Mouse (Mus musculus) ES-CJ7 (cell line): ENCODE data around the gene Fam71f2.

Experiments
- DNase-seq: peaks from one replicate; pipeline ENCODE4 v3.0.0; 2011; ENCODE audit warnings: low read depth, low spot score

Fam71f2 gene

DNA sequence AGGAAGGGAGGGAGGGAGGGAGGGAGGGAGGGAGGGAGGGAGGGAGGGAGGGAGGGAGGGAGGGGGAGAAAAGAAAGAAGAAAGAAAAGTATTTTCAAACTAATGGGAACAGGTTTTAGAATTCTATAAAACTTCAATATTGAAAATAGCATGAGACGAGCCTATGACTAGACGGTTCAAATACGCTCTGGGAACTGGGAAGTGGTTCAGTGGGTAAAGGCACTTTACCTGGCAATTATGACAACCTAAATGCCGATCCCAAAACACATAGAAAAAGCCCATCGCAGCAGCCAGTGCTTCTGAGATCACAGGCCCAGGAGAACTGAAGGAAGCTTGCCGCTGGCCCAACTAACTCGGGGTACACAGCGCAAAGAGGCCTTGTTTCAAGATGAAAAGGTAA, at the start of gene Fam71f2:
TSS of gene Fam71f2 (plus strand) at position 301 of the 400 bp plus-strand sequence.
- no peak for DNase-seq

DNA sequence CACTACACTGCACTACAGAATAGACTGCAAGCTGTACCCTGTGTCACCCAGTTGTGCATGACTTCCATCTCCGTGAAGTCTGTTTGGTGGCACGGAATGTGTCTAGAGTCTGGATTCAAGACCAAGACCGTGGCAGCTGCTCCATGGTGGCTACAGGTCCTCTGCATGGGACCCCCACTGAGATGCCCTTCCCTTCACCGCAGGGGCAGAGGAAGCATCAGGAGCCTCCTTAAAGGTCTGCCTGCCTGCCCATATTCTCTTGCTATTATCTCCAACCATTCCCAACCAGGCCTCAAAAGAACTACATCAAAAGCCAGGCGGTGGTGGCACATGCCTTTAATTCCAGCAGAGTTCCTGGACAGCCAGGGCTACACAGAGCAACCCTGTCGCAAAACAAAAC, 49.0 kb upstream of the Fam71f2 start:
- peak; percentile 45 for DNase-seq

DNA sequence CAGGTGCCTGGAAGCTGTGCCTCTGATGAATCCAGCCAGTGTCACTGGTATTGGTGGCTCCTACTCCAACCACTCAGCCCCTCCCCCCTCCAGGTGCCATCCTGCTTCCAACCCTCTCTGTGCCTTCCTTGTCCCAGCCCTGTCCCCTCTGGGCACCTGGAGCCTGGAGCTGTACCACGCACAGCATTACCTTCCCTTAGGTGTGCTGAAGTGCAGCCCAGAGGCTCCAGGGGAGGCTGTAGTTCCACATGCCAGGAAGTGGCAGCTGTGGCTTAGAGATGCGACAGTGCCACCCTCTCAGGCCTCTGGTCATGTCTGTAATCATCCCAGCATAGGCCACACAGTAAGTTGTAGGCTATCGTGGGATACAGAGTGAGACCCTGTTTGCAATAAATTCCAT, 47.6 kb upstream of the Fam71f2 start:
- no peak for DNase-seq

DNA sequence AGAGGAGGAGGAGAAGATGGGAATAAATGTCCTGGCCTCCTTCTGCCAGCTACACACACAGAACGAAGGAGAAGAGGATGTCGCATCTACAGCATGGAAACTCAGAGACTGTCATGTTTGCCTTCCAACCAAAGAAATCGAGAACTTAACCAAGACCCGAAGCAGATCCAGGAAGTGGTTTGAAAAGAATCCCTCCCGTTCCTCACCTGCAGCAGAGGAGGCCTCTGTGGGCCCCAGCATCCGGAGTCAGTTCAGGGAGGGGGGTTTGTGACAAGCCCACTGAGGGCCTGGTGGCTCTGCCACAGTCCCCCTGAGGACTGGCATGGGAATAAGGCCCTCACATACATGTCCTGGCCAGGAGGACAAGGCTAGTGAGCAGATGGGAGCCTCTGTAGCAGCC, 47.1 kb upstream of the Fam71f2 start:
- no peak for DNase-seq

DNA sequence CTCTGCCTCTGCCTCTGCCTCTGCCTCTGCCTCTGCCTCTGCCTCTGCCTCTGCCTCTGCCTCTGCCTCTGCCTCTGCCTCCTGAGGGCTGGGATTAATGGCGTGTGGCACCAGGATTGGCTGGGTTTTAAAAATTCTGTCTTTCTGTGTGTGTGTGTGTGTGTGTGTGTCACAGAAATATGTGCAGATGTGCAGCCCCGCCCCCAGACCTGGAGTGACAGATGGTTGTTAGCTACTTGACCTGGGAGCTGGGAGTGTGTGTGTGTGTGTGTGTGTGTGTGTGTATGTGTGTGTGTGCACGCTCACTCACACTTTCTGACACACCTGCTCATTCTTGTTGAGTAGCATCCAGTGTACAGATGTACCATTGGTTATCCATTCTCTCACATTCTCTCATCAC, 45.7 kb upstream of the Fam71f2 start:
- DNase-seq = no peak

DNA sequence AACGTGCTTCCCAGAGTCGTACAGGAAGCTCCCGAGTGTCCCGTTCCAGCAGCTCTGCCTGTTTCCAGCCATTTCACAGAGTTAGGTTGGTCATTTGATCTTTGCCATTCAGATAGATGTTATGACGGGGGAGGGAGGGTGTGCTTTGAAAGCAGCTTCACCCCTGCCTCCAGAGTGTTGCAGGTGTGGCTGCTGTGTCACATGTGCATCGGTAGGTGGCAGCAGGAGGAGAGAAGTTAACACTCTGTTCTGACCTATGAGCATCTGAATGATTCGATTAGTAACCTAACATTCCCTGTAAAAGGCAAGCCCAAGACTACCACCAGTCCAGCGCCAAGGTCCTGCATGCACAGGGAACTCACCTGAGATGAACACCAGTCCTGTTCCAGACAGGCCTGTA, 45.1 kb upstream of the Fam71f2 start:
- DNase-seq = peak; percentile 66

DNA sequence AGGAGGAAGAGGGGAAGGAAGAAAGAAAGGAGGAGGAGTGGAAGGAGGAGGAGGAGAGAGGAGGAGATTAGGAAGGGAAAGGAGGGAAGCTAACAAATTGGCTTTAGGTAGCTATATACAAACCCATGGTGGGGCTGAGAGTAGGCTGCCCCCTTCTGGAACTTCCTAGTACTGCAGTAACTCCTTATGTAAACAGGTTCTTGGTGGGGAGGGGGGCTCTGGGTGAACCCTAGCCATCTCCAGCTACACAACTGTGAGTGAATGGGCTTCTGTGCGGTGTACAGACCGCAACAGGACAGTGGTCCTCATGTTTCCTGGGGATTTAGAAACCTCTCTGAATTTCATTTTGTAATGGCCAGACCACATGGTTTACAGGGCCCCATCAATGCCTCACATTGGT, 38.6 kb upstream of the Fam71f2 start:
- peak; percentile 85 for DNase-seq

DNA sequence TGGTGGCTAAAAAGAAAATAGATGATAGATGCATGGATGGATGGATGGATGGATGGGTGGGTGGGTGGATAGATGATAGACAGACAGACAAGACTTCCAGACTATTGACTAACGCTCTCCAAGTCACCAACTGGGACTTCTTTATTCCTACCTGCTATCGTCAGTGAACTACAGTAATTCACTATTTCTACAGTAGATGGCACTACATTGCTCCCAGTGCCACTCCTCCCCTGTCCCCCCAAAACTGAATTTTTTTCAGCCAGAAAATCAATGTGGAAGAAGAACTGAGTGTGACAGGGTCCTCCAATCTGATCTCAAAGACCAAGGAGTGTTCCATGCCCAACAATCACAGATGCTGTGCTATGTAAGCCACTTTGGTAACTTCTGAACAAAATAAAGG, 37.7 kb upstream of the Fam71f2 start:
- peak; percentile 54 for DNase-seq

DNA sequence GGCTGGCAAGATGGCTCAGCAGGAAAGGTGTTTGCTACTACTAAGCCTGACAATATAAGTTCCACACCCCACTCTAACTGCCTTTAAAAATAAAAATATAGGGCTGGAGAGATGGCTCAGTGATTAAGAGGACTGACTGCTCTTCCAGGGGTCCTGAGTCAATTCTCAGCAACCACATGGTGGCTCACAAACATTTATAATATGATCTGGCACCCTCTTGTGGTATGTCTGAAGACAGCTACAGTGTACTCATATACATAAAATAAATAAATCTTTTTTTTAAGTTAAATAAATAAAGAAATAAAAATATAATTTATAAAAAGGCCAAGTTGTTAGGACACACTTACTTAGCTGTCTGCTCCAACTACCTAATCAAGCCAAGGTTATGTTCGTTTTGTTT, 37.1 kb upstream of the Fam71f2 start:
- DNase-seq = peak; percentile 60

DNA sequence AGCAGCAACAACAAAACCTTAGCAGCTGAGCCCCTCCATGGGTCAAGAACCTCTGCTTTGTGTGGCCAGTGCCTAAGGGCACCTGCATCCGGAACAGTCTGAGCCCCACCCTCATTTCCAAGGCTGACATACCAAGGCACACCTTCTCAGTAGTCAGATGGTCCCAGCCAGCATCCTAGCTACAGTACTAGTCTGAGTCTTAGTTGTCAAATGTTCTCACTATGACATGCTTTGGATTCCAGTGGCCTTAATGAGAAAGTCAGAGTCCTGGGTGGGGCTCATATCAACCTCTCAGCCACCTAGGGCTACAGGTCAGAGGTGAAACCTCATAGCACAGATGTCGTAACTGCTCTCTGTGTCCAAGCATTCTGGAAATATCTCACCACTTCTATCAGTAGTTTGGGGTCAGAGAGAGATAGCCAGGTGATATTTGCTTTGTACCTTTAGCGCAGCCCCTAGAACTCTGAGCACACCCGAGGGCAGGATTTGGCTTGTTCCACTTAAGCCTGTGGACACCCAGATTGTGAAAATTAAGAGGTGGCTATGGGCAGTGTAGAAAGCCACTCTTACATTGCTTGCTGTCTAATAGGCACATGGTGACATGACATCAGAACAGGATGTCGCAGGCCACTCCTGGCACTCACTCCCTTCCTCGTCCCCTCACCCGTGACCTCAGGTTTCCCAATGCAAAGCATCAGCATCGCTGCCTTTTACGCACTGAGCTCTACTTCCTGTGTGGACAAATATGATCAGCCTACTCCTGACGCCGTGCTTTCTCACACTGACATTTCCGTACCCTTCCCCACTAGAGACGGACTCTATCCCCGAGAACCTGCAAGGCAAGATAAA, 33.9 kb upstream of the Fam71f2 start:
- peak; percentile 54 for DNase-seq

DNA sequence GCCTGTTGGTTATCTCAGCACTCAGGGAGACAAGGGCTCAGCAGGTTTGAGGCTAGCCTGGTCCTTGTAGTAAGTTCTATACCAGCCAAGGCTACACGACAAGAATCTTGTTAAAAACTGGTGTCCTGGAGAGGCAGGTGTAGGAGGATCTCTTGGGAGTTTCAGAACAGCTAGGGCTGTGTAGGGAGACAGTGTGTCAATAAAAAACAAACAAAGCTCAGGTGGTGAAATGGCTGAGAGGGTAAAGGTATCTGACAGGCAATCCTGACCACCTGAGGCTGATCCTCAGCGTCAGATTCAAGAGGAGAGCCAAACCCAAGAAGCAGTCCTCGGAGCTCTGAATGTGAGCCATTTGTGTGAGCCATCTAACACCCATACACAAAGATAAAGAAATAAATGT, 33.2 kb upstream of the Fam71f2 start:
- no peak for DNase-seq

DNA sequence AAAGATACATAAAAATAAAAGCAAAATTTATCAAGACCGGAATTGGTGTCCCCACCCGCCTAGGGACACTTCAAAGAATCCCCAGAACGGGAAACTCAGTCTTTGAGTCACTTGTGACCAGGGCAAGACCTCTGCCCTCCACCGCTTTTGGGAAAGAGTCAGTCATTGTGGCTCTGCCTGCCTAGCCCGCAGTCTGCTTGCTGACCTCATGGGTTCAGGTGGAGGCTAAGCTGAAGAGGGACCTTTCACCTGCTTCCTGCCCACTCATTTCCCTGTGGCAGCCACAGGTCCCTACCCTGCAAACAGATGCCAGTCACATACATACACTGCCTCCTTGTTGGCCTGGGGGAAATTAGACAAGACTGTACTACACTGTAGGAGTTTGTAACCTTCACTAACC, 32.8 kb upstream of the Fam71f2 start:
- DNase-seq = no peak

DNA sequence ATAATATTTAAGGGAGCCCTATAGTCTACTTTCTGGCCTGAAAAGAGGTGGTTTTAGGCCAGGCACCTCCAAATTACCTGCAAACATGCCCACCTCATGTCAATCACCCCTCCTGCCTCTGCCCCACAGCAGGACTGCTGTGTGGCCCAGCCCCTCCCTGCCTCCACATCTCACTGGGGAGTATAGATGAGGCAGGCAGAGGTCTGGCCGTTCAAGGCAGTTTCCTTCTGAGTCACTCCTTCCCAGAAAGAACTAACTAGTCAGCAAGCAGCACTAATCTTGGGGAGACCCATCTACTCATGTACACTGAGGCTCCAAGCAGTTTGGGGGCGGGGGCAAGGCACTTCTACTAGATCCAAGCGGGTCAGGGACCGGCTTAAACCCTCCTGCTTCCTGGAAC, 32.3 kb upstream of the Fam71f2 start:
- no peak for DNase-seq

DNA sequence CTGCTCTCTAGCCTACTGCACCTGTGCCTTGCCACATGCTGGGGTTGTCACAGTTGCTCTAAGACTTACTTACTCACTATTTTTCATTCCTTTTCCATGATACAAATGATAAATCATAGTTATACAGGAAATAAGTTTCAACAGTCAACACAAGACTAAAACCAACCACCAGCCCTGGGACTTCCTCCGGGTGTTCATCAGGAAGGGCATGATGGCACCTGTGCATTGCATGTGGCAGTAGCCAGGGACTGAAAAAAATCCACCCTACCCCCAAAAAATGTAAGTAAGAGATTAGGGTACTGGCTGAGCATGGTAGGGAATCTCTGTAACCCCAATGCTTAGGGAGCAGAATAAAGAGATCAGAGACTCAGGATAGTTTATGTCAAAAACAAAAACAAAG, 20.0 kb upstream of the Fam71f2 start:
- DNase-seq = no peak

DNA sequence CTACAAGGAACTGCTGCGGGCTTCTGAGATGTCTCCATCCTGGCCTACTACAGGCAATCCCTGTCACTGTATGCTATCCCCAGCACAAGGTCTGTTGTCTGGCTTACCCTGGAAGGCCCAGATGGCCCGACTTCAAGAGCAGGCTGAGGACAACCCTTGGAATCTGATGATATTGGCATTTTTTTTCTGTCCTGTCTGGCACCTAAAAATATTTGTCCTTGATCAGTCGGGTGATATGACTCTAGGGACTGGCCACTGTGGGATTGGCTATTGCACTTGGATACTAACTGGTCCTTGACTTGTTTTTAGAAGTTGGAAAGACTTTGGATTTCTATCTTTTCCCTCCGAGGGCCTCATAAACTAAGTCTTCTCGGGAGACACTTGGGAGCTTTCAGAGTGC, 17.6 kb upstream of the Fam71f2 start:
- DNase-seq = no peak

DNA sequence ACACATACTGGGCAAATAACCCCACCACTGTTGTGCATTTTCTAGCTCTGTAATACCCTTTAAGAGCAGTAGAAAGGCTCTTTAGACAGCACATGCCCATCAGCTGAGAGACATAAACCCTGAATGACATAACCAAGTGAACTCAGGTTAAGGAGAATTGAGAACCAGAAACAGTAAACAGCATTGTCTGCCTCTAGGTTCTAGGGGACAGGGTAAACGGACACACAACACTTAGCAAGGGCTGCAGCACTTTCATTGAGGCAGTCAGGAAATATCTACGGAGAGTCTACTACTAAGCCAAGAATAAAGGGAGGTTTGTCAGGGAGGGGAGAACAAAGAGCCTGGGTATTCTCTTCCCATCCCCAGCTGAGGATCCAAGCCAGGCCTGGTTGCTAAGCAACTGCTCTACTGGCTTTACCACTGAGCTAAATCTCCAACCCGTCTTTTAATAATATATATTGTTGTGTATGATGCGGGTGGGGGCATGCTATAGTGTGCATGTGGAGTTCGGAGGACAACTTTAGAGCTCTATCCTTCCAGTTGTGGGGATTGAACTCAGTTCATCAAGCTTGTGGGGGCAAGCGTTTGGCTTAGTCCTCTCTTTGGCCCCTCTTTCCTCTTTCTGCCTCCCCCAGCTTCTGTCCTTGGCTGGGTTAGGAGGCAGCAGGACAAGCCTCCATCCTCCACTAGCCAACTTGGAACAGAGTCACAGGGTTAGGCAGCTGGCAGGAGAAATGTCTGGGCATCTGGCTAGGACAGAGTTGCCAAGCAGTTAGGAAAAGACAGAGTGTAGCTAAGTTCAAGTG, 15.5 kb upstream of the Fam71f2 start:
- no peak for DNase-seq

DNA sequence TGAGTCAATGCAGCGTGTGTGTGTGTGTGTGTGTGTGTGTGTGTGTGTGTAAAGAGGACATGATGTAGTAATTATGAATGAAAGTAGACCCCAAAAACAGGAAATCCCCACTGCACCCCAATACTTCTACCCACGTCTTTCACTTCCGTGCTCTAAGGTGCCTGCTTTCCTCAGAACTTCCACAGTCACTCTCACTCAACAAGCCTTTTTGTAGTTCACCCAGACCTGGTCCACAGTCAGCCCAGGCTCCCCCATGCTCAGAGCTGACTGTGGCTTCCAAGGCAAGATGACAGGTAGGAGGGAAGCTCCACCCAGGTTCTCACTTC, 15.0 kb upstream of the Fam71f2 start:
- no peak for DNase-seq

DNA sequence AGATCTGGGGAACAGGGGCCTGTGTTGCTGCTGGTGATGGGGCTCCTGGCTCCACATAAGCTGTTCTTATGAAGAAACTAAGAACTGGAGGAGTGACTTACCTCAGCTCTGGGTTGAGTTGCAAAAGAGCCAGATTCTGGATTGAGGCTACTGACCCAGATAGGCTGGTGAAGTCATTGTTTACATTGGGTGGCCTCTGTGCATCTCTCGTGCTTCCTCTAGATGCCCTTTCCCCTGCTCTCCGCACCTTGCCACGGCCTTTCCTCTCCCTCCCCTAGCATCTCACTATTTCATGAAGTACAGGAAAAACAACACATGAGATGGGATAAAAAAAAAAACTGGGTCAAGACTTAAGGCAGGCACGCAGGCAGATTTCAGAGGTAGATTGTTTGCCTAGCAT, 12.5 kb upstream of the Fam71f2 start:
- DNase-seq = no peak

DNA sequence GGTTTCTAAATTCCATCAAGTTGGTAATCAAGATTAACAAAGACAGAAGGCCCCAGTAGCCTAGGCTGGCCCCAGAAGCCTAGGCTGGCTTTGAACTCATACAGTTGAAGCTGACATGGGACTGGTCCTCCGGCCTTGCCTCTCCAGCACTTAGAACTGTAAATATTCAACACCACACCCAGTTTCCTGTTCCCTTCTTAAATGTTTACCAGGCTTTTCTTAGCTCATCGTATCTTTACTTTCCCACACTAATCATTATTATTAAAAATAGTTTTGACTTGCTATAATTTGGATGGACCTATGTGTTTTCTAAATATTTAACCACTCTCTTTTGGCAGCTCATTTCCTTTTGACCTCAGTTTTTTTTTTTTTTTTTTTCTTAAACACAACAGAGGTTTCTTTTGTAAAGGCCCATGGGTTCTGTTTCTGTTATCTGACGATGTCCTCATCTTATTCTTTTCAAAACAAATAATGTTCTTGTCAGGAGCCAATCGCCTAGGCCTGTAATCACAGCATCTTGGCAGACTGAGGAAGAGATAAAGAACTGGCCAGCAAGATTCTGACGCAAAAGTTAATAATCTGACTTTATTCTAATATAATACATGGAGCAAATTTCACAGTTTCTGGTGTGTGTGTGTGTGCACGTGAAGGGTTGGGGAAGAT, 10.3 kb upstream of the Fam71f2 start:
- DNase-seq = no peak

DNA sequence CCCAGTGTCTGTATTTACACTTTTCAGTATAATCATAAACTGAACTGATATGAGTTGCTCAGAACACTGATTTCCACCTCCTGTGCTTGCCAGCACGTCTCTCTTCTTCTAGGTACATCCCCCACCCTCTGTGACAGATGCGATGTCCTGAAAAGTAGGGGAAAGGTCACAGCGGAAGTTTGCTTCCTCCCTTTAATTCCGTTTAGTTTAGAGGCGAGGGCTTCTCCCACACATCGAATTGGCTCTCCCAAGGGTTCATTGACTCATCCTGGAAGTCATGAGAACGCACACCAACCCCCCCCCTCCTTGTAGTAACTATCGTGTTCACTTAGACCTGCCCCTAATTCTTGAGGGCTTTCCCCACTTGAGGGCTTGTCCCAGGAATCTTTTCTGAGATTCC, 8.4 kb upstream of the Fam71f2 start:
- DNase-seq = no peak

DNA sequence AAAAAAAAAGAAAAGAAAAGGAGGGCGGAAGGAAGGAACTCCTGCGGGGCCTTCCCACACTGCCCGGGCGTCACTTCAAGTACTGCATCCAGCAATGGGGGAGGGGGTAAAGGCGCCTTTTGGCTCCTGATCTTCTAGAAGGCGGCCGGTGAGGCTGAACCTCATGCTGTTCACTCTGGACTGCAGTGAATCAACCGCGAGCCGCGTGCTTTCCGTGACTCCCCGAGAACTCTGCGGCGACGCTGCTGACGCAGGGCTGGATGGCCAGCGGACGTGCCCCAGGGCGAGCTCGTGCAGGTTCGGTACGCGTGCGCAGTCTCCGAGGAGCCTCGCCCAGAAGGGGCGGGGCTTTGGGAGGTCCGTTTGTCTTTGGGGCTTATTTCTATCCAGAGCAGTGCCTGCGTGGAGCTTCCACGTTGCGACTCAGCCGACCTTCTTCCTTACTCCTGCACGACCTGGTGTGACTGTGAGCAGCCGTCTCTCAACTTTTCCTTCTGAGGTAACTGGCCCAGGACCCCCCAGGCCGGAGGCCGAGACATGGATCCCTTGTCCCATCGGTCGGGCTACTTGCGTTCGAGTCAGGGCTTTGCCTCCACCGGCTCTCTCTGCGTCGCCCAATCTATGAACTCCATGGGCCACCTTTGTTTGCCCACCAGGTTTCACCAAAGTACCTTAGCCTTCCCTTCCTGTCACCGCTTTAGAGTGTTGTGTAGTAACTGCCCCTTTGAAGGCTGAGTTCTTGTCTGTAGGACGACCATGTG, 6.9 kb upstream of the Fam71f2 start, which contains the start of gene Hilpda:
TSS of gene Hilpda (plus strand) at position 177 of the 761 bp plus-strand sequence.
- DNase-seq = peak; percentile 96

DNA sequence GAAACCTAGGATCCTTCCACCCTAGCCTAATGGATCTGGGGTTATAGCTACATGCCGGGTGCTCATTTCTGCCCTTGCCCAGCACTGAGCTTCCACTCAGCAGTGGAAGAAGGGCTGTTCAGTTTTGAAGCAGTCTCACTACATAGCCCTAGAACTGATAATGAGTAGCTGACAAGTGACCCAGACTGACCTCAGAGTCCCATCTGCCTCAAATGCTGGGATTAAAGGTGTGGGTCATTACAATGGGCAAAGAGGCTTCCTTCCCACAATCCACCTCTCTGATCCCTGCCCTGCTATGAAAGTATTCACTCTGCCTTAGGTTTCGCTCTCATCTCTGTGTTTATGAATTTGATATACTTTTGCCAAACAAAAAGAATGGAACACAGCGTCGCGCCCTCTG, 2.6 kb upstream of the Fam71f2 start:
- no peak for DNase-seq
